Mouse (Mus musculus): ENCODE measurements around the gene Sh3gl2.

DNA sequence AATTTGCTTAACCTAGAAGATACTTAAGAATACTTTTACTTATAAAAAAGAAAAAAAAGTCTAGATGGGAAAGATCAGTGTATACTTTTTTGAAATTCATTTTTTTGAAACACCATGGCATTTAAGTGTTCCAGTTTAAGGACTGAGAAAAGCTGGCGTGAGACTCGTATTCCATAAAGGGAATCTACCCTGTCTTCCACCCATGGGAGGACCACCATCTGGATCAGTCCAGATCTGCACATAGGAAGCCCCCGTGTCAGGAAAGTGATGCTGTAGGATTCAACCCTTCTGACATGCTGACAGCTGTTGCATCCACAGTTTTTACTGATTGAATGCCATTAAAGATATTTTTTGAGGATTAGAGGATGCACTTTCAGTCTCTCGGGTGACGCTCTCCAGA is 134.2 kb downstream of the Sh3gl2 start:
- no peak for TF ChIP-seq POLR2A (IDR thresholded peaks at IDR 0.05; ENCODE audit: borderline replicate concordance, low read depth, low read length)
- no peak for TF ChIP-seq CTCF (IDR thresholded peaks at IDR 0.05; ENCODE audit: low read depth, low read length)
